Mouse (Mus musculus) small intestine, adult 2 months (tissue): Measurements from ENCODE around the gene Mfap4.

ENCODE experiments used
- CTCF ChIP-seq: fragments of 200-500 bp; IDR thresholded peaks from 2 replicates; pipeline ENCODE4 v1.5.1; 2012; ENCODE audit warnings: low read depth, mild to moderate bottlenecking, control low read depth, inconsistent platforms, low read length, moderate library complexity, mixed read lengths; ENCODE audit not compliant: insufficient replicate concordance, insufficient read length; ENCODE audit errors: extremely low read depth
- POLR2A ChIP-seq: fragments of 200-500 bp; IDR thresholded peaks from 2 replicates; pipeline ENCODE4 v1.6.1; 2012; ENCODE audit warnings: low read depth, mild to moderate bottlenecking, control low read depth, inconsistent platforms, low read length, moderate library complexity

DNA sequence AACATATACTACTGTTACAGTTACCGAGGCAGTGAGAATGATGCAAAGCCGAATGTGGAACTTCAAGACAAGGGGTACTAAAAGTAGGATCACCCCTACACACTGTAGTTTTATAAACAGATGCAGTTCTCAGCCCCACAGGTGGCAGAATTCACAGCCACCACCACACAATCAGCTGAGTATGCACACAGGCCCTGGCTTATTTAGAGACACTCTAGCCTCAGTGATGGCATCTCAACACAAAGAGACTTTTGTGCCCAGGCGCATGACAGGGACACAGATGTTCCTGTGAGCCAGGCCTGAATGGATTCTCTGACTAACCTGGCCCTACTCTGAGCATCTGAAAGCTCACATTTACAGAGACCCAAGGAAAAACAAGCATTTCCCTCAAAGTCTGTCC, 52.1 kb downstream of the Mfap4 start:
- no peak for TF ChIP-seq POLR2A
- TF ChIP-seq CTCF, result no peak
